Mouse (Mus musculus) neural tube, embryonic 12.5 days (tissue): ENCODE data around the gene Runx3. TPM values are rescaled to one million over a fixed set of nuclear protein-coding genes. Genes with fewer than 3 reads are reported as not detected.
"Not testable (repeated sequence)": the region's sequence is repeated elsewhere in the genome, so short reads cannot be mapped to it uniquely, and the experiment has no call there.

ENCODE experiments used
- ATAC-seq: fragments of 200-750 bp; cut with Nextera tagmentation; 2 replicates; pipeline ENCODE4 v1.8.0; 2017; ENCODE audit warnings: low read depth, mild to moderate bottlenecking, moderate TSS enrichment, moderate library complexity; ENCODE audit not compliant: low FRiP score
- H3K27ac ChIP-seq: fragments of 300-500 bp; sonication (generic); 2 replicates; pipeline ENCODE4 v1.5.1; 2016
- H3K27me3 ChIP-seq: fragments of 300-500 bp; sonication (generic); replicated peaks from 2 replicates; pipeline ENCODE4 v1.6.1; 2016; ENCODE audit warnings: mild to moderate bottlenecking
- H3K36me3 ChIP-seq: fragments of 300-500 bp; sonication (generic); 2 replicates; pipeline ENCODE4 v1.6.1; 2016; ENCODE audit warnings: mild to moderate bottlenecking
- H3K4me1 ChIP-seq: fragments of 300-500 bp; sonication (generic); 2 replicates; pipeline ENCODE4 v1.6.1; 2016
- H3K4me2 ChIP-seq: fragments of 300-500 bp; sonication (generic); replicated peaks from 2 replicates; pipeline ENCODE4 v1.6.1; 2016; ENCODE audit warnings: mild to moderate bottlenecking
- H3K4me3 ChIP-seq: fragments of 300-500 bp; sonication (generic); 2 replicates; pipeline ENCODE4 v1.5.1; 2016
- H3K9ac ChIP-seq: fragments of 300-500 bp; sonication (generic); 2 replicates; pipeline ENCODE4 v1.6.1; 2016; ENCODE audit warnings: mild to moderate bottlenecking
- H3K9me3 ChIP-seq: fragments of 300-500 bp; sonication (generic); 2 replicates; pipeline ENCODE4 v1.6.1; 2016; ENCODE audit warnings: mild to moderate bottlenecking
- WGBS: fragments of 180-500 bp; shearing (Covaris S2); methylation state at CpG from one replicate; pipeline ENCODE4 v1.1.7; 2016; 5-methylcytosine and 5-hydroxymethylcytosine counted together
- polyA plus RNA-seq: library from polyadenylated mRNA; unstranded; fragments of >200 nt; fragmentation: Nextera tagmentation; extraction: Ambion mirVana; gene quantifications from 2 replicates; pipeline ENCODE4 v1.2.1, GENCODE M21; 2016

Runx3 gene
- polyA plus RNA-seq, 1 experiment from 2014 or later = 2.1 TPM

DNA sequence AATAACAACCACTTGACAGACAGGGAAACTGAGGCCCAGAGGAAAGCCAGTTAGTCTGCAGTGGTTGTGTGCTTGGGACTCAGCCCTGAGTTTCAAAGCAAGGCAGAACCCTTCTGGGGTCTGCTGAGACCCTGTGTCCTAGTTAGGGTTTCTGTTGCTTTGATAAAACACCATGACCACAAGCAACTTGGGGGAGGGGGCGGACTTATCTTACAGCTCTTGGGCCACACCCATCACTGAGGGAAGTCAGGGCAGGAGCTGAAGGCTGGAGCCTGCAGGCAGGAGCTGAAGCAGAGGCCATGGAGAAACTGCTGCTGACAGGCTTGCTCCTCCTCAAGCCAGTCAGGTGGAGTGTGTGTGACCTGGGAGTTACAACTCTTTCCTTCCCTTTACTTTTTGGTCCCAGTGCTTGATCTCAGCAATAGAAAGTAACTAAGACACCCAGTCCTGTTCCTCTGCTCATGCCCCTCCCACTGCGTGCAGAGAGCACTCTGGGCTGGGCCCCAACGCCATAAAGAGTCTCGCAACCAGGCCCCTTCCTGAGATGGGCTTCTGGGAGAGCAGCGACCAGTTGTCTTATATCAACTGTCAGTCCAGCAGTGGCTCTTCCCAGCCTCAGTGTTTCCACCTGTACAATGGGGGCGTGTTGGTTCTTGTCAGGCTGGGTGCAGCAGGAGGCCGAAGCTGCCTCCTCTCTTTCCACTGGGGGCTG lies 47.5 kb downstream of the Runx3 start:
- H3K27me3 ChIP-seq = peaks cover 74% of the 10 kb centered on the region
- ATAC-seq = no peak
- no peaks in the 10 kb centered on the region for H3K36me3 ChIP-seq
- no peak overlapping the region for H3K4me3 ChIP-seq
- 44% methylated on average over 7 of the region's 7 CpGs for WGBS
- H3K4me1 ChIP-seq = peaks cover 22% of the 10 kb centered on the region
- no peak overlapping the region for H3K4me2 ChIP-seq
- H3K9ac ChIP-seq = no peak overlapping the region
- no peak overlapping the region for H3K27ac ChIP-seq
- no peaks in the 10 kb centered on the region for H3K9me3 ChIP-seq

GRCm38 (mm10) chr4:135169096-135169495 lies 48.6 kb downstream of the Runx3 start:
- Histone ChIP-seq H3K9me3 (no peaks in the 10 kb centered on the region), H3K27ac (no peak overlapping the region), H3K36me3 (no peaks in the 10 kb centered on the region), H3K4me1 (peaks cover 25% of the 10 kb centered on the region), H3K27me3 (peaks cover 71% of the 10 kb centered on the region), H3K9ac (no peak overlapping the region), H3K4me2 (no peak overlapping the region), H3K4me3 (no peak overlapping the region)
- WGBS = 75% methylated on average over 10 of the region's 10 CpGs
- ATAC-seq = no peak

GRCm38 (mm10) chr4:135169501-135169900 lies 49.0 kb downstream of the Runx3 start:
- no peak overlapping the region for H3K4me2 ChIP-seq
- H3K4me3 ChIP-seq = no peak overlapping the region
- WGBS = 70% methylated on average over 4 of the region's 4 CpGs
- peaks cover 25% of the 10 kb centered on the region for H3K4me1 ChIP-seq
- H3K36me3 ChIP-seq = no peaks in the 10 kb centered on the region
- no peak overlapping the region for H3K27ac ChIP-seq
- no peaks in the 10 kb centered on the region for H3K9me3 ChIP-seq
- ATAC-seq = no peak
- no peak overlapping the region for H3K9ac ChIP-seq
- H3K27me3 ChIP-seq = peaks cover 71% of the 10 kb centered on the region

DNA sequence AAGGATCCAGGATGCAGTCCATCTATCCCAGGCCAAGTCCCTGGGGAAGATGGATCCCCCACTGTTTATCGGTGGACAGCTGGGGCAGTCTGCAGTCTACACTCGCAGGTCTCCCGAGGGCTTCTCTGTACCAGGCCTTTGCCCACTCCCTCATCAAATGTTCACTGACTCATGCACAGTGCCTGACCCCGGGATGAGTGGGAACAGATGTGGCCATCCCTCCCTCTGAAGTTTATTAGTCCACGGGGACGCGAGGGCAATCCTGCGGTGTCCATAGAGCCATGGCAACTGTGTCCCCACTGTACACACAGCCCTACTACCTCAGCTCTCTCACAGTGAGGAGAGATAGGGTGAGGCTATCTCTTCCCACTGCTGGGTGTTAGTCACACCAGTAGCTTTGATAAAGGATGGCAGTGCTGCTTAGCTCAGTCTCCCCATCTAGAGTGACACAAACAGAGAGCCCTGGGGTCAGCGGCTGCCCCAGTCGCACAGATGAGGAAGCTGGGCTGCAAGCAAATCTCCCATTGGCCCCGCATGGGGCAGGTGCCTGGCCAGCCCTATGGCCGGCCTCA lies 50.9 kb downstream of the Runx3 start:
- Histone ChIP-seq H3K9ac (no peak overlapping the region), H3K27me3 (peaks cover 67% of the 10 kb centered on the region), H3K27ac (no peak overlapping the region), H3K4me3 (no peak overlapping the region), H3K36me3 (no peaks in the 10 kb centered on the region), H3K4me1 (peaks cover 28% of the 10 kb centered on the region), H3K4me2 (no peak overlapping the region), H3K9me3 (no peaks in the 10 kb centered on the region)
- WGBS = 62% methylated on average over 12 of the region's 12 CpGs
- no peak for ATAC-seq

DNA sequence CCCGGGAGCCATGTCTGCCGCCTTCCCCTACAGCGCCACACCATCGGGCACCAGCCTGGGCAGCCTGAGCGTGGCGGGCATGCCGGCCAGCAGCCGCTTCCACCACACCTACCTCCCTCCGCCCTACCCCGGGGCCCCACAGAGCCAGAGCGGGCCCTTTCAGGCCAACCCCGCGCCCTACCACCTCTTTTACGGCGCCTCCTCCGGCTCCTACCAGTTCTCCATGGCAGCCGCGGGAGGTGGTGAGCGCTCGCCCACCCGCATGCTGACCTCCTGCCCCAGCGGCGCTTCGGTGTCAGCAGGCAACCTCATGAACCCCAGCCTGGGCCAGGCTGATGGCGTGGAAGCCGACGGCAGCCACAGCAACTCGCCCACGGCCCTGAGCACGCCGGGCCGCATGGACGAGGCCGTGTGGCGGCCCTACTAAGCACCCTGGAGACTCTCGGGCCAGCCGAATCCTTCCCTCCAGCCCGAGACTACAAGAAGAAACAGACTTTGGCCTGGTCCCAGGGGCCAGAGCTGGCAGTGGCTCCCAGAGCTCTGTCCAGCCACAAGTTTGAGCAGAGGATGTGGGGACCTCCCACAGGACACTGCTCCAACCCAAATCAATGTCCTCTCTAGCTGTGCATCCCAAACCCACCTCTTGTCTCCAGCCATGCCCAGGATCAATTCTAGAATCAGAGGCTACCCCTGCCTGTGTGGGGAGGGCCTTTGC lies 55.1 kb downstream of the Runx3 start:
- 5% methylated on average over 38 of the region's 38 CpGs for WGBS
- Histone ChIP-seq H3K27me3 (peaks cover 31% of the 10 kb centered on the region), H3K4me2 (peak overlapping the region; percentile 62), H3K36me3 (no peaks in the 10 kb centered on the region), H3K4me1 (peaks cover 20% of the 10 kb centered on the region), H3K9me3 (no peaks in the 10 kb centered on the region), H3K4me3 (peak overlapping the region; percentile 15; the same call in 1 of the 2 replicates), H3K27ac (no peak overlapping the region), H3K9ac (peak overlapping the region; percentile 40; the same call in 1 of the 2 replicates)
- no peak for ATAC-seq

GRCm38 (mm10) chr4:135177568-135177967 lies 57.1 kb downstream of the Runx3 start:
- Histone ChIP-seq H3K4me2 (no peak overlapping the region), H3K27me3 (peaks cover 31% of the 10 kb centered on the region), H3K4me3 (no peak overlapping the region), H3K4me1 (peaks cover 17% of the 10 kb centered on the region), H3K27ac (no peak overlapping the region), H3K9ac (no peak overlapping the region), H3K36me3 (no peaks in the 10 kb centered on the region), H3K9me3 (no peaks in the 10 kb centered on the region)
- no peak for ATAC-seq

DNA sequence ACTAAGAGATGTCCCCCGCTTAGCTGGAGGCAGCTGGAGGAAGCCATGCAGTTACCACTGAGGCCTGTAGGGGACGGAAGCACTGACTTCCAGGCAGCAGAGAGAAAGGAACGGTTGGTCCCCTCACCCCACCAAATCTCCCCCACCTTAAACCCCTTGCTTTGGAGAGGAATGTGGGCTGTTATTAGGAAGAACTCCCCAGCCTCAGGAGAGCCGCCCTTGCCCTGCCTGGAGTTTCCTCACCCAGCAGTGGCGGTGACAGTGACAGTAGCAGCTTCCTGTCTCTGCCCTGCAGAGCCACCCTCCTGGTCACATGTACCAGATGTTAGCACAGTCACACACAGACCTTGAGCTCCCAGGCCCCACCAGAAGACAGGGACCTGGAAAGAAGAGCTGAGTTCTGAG lies 58.6 kb downstream of the Runx3 start:
- H3K4me2 ChIP-seq = no peak overlapping the region
- no peak overlapping the region for H3K9ac ChIP-seq
- H3K27ac ChIP-seq = no peak overlapping the region
- no peak for ATAC-seq
- WGBS = 33% methylated on average over 5 of the region's 5 CpGs
- peaks cover 11% of the 10 kb centered on the region for H3K4me1 ChIP-seq
- H3K9me3 ChIP-seq = no peaks in the 10 kb centered on the region
- no peak overlapping the region for H3K4me3 ChIP-seq
- peaks cover 19% of the 10 kb centered on the region for H3K27me3 ChIP-seq
- no peaks in the 10 kb centered on the region for H3K36me3 ChIP-seq

DNA sequence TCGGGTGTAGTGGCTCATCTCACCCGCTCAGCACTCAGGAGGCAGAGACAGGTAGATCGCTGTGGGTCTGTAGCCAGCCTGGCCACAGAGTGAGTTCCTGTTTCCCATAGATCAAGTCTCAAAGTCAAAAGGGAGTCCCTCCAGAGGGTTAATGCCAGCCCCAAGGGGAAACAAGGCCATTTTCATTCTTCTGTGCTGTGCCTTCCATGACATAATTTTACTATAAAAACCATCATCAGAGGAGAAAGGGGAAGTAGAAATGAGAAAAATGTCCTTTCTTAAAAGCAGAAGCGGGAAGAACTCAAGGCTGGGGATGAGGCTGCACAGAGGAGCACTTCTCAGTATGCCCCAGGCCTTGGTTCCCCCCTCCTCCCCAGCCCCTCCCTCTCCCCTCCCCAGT lies 61.4 kb downstream of the Runx3 start:
- Histone ChIP-seq H3K27me3 (no peaks in the 10 kb centered on the region; the same call in 1 of the 2 replicates), H3K9ac (no peak overlapping the region), H3K36me3 (no peaks in the 10 kb centered on the region), H3K4me1 (no peaks in the 10 kb centered on the region), H3K4me2 (no peak overlapping the region), H3K4me3 (no peak overlapping the region), H3K27ac (no peak overlapping the region), H3K9me3 (no peaks in the 10 kb centered on the region)
- ATAC-seq = no peak
- 89% methylated on average over 4 of the region's 4 CpGs for WGBS

- H3K27ac ChIP-seq, H3K4me1 ChIP-seq, H3K4me3 ChIP-seq, H3K9ac ChIP-seq, H3K36me3 ChIP-seq, H3K27me3 ChIP-seq, H3K4me2 ChIP-seq, ATAC-seq, H3K9me3 ChIP-seq: not testable (repeated sequence)
- WGBS = 94% methylated on average over 7 of the region's 13 CpGs
Measured at GRCm38 (mm10) chr4:135184277-135184676, 63.8 kb downstream of the Runx3 start.

DNA sequence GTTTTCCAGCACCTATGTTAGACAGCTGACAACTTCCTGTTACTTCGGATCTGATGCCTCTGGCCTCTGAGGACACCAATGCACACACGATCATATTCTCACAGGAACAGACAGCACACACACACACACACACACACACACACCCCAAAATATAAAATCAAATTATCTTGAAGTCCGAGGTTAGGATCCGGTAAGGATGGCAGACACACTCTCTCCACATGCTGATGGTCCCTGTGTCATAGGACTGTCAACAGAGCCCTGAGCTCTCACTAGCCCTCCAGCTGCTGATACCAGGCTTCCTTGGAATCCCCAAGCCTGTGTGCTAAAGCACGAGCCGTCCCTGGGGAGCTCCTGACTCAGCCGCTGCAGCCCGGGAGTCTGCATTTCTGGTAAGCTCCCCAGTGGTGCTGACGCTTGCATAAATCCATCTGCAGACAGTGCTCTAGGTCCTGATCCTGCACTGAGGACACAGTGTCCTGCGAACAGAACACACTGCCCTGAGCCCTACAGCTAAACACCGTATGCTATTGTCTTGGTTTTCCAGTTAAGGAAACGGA lies 69.1 kb downstream of the Runx3 start:
- Histone ChIP-seq H3K9ac (no peak overlapping the region), H3K9me3 (no peaks in the 10 kb centered on the region), H3K4me2 (no peak overlapping the region), H3K27ac (no peak overlapping the region), H3K36me3 (no peaks in the 10 kb centered on the region), H3K27me3 (no peaks in the 10 kb centered on the region), H3K4me1 (no peaks in the 10 kb centered on the region), H3K4me3 (no peak overlapping the region)
- no peak for ATAC-seq
- 83% methylated on average over 12 of the region's 12 CpGs for WGBS

- Histone ChIP-seq H3K27ac (no peak overlapping the region), H3K4me2 (no peak overlapping the region), H3K27me3 (no peaks in the 10 kb centered on the region), H3K4me3 (no peak overlapping the region), H3K4me1 (no peaks in the 10 kb centered on the region), H3K36me3 (no peaks in the 10 kb centered on the region), H3K9ac (no peak overlapping the region), H3K9me3 (no peaks in the 10 kb centered on the region; the same call in 1 of the 2 replicates)
- 93% methylated on average over 1 of the region's 1 CpGs for WGBS
- no peak for ATAC-seq
Measured at GRCm38 (mm10) chr4:135190364-135190763, 69.9 kb downstream of the Runx3 start.

DNA sequence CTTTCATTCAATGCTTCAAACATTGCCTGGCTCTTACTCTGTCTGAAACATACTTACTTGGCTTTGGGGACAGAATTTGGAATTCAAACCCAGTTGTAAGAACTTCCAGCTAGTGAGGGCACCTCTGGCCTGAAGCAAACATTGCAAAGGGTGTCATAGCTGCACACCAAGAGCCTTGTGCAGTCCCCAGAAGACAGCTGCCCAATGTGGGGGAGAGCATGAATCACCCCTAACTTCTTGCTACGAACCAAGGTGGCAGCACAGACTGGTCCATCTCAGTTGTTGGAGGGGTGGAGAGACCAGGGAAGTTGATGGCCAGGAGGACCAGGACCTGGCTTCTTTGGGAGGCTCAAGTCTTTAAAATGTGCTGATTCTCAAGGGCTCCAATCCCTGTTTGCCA lies 70.7 kb downstream of the Runx3 start:
- H3K4me2 ChIP-seq = no peak overlapping the region
- no peaks in the 10 kb centered on the region for H3K4me1 ChIP-seq
- 67% methylated on average over 1 of the region's 1 CpGs for WGBS
- H3K4me3 ChIP-seq = no peak overlapping the region
- H3K27ac ChIP-seq = no peak overlapping the region
- H3K9me3 ChIP-seq = no peaks in the 10 kb centered on the region; the same call in 1 of the 2 replicates
- H3K9ac ChIP-seq = no peak overlapping the region
- ATAC-seq = no peak
- no peaks in the 10 kb centered on the region for H3K27me3 ChIP-seq
- H3K36me3 ChIP-seq = no peaks in the 10 kb centered on the region
